Mouse (Mus musculus): Measurements from ENCODE around the gene Pigf. TPM values are rescaled to one million over a fixed set of nuclear protein-coding genes. Genes with fewer than 3 reads are reported as not detected.
A peak's percentile ranks its signal among the peaks of the same experiment; 100 is the strongest.

Pigf gene
- polyA plus RNA-seq, 1 experiment from 2014 or later, result 36.8 TPM

- ATAC-seq (ENCODE audit: low FRiP score, low read depth), result no peak
- Histone ChIP-seq H3K27me3 (replicated peaks) (no peaks in the 10 kb centered on the region), H3K4me1 (no peaks in the 10 kb centered on the region), H3K4me3 (no peak overlapping the region), H3K27ac (no peak overlapping the region), H3K36me3 (peaks cover 11% of the 10 kb centered on the region), H3K9ac (no peak overlapping the region), H3K9me3 (no peaks in the 10 kb centered on the region), H3K4me2 (replicated peaks) (no peak overlapping the region)
- 93% methylated on average over 13 of the region's 13 CpGs for WGBS
These were observed 13.7 kb downstream of the Pigf start for GRCm38 (mm10) chr17:87011301-87012019.

- Histone ChIP-seq H3K27ac (no peak overlapping the region), H3K4me1 (no peaks in the 10 kb centered on the region), H3K9ac (no peak overlapping the region), H3K36me3 (peaks cover 7% of the 10 kb centered on the region; the same call in 1 of the 2 replicates), H3K9me3 (no peaks in the 10 kb centered on the region), H3K4me3 (no peak overlapping the region), H3K27me3 (replicated peaks) (no peaks in the 10 kb centered on the region), H3K4me2 (replicated peaks) (no peak overlapping the region)
- no peak for ATAC-seq (ENCODE audit: low FRiP score, low read depth)
- 91% methylated on average over 3 of the region's 3 CpGs for WGBS
These were observed 16.3 kb downstream of the Pigf start for GRCm38 (mm10) chr17:87008950-87009349.

- Histone ChIP-seq H3K27ac (no peak overlapping the region), H3K4me3 (no peak overlapping the region), H3K9ac (no peak overlapping the region), H3K4me2 (replicated peaks) (no peak overlapping the region), H3K36me3 (peaks cover 9% of the 10 kb centered on the region; the same call in 1 of the 2 replicates), H3K9me3 (no peaks in the 10 kb centered on the region), H3K27me3 (replicated peaks) (no peaks in the 10 kb centered on the region), H3K4me1 (no peaks in the 10 kb centered on the region)
- WGBS, result 92% methylated on average over 6 of the region's 6 CpGs
- ATAC-seq (ENCODE audit: low FRiP score, low read depth), result no peak
These were observed 27.9 kb downstream of the Pigf start for GRCm38 (mm10) chr17:86997323-86997722.

- Histone ChIP-seq H3K4me1 (peaks cover 5% of the 10 kb centered on the region; the same call in 1 of the 2 replicates), H3K4me2 (replicated peaks) (no peak overlapping the region), H3K9me3 (no peaks in the 10 kb centered on the region), H3K27ac (no peak overlapping the region), H3K9ac (no peak overlapping the region), H3K27me3 (replicated peaks) (no peaks in the 10 kb centered on the region), H3K36me3 (no peaks in the 10 kb centered on the region), H3K4me3 (no peak overlapping the region)
- WGBS, result 94% methylated on average over 8 of the region's 8 CpGs
- ATAC-seq (ENCODE audit: low FRiP score, low read depth), result no peak
These were observed 33.9 kb downstream of the Pigf start for GRCm38 (mm10) chr17:86991306-86991705.

GRCm38 (mm10) chr17:86988601-86989184, 36.5 kb downstream of the Pigf start:
- 74% methylated on average over 6 of the region's 6 CpGs for WGBS
- Histone ChIP-seq H3K27ac (no peak overlapping the region), H3K9ac (no peak overlapping the region), H3K4me2 (replicated peaks) (no peak overlapping the region), H3K4me1 (peaks cover 5% of the 10 kb centered on the region; the same call in 1 of the 2 replicates), H3K4me3 (no peak overlapping the region), H3K27me3 (replicated peaks) (no peaks in the 10 kb centered on the region), H3K9me3 (no peaks in the 10 kb centered on the region), H3K36me3 (no peaks in the 10 kb centered on the region)
- no peak for ATAC-seq (ENCODE audit: low FRiP score, low read depth)

GRCm38 (mm10) chr17:86988161-86988560, 37.0 kb downstream of the Pigf start:
- ATAC-seq (ENCODE audit: low FRiP score, low read depth), result no peak
- Histone ChIP-seq H3K36me3 (no peaks in the 10 kb centered on the region), H3K4me3 (no peak overlapping the region), H3K9ac (no peak overlapping the region), H3K27me3 (replicated peaks) (no peaks in the 10 kb centered on the region), H3K9me3 (no peaks in the 10 kb centered on the region), H3K27ac (no peak overlapping the region), H3K4me2 (replicated peaks) (no peak overlapping the region), H3K4me1 (peaks cover 5% of the 10 kb centered on the region; the same call in 1 of the 2 replicates)
- 87% methylated on average over 5 of the region's 5 CpGs for WGBS

GRCm38 (mm10) chr17:86986449-86987138, 38.6 kb downstream of the Pigf start:
- 0 out of 2 replicates have a peak overlapping the region, but pooled peaks have one; percentile 2 for H3K4me2 ChIP-seq (replicated peaks)

GRCm38 (mm10) chr17:86982497-86982896, 42.7 kb downstream of the Pigf start:
- no peak overlapping the region for H3K27ac ChIP-seq
- 76% methylated on average over 9 of the region's 9 CpGs for WGBS

More at GRCm38 (mm10) chr17:86986449-86987138, 38.6 kb downstream of the Pigf start:
- Histone ChIP-seq H3K36me3 (no peaks in the 10 kb centered on the region; the same call in none of the 2 replicates), H3K9me3 (no peaks in the 10 kb centered on the region), H3K27me3 (replicated peaks) (no peaks in the 10 kb centered on the region), H3K9ac (no peak overlapping the region), H3K27ac (no peak overlapping the region), H3K4me1 (peaks cover 5% of the 10 kb centered on the region; the same call in 1 of the 2 replicates), H3K4me3 (no peak overlapping the region)
- no peak for ATAC-seq (ENCODE audit: low FRiP score, low read depth)
- 49% methylated on average over 17 of the region's 17 CpGs for WGBS

GRCm38 (mm10) chr17:86981701-86982100, 43.5 kb downstream of the Pigf start:
- WGBS, result 96% methylated on average over 2 of the region's 2 CpGs
- no peak for ATAC-seq (ENCODE audit: low FRiP score, low read depth)

More at GRCm38 (mm10) chr17:86982497-86982896, 42.7 kb downstream of the Pigf start:
- no peaks in the 10 kb centered on the region for H3K9me3 ChIP-seq
- no peaks in the 10 kb centered on the region for H3K27me3 ChIP-seq (replicated peaks)
- no peaks in the 10 kb centered on the region; the same call in none of the 2 replicates for H3K36me3 ChIP-seq
- ATAC-seq (ENCODE audit: low FRiP score, low read depth), result no peak
- H3K9ac ChIP-seq, result no peak overlapping the region
- H3K4me2 ChIP-seq (replicated peaks), result no peak overlapping the region
- H3K4me1 ChIP-seq, result peaks cover 5% of the 10 kb centered on the region; the same call in 1 of the 2 replicates
- H3K4me3 ChIP-seq, result no peak overlapping the region

GRCm38 (mm10) chr17:86981205-86981604, 44.0 kb downstream of the Pigf start:
- H3K9me3 ChIP-seq, result no peaks in the 10 kb centered on the region
- 90% methylated on average over 1 of the region's 1 CpGs for WGBS
- H3K27ac ChIP-seq, result no peak overlapping the region

More at GRCm38 (mm10) chr17:86981701-86982100, 43.5 kb downstream of the Pigf start:
- H3K4me3 ChIP-seq, result no peak overlapping the region
- no peaks in the 10 kb centered on the region for H3K27me3 ChIP-seq (replicated peaks)
- no peak overlapping the region for H3K9ac ChIP-seq
- H3K36me3 ChIP-seq, result no peaks in the 10 kb centered on the region; the same call in none of the 2 replicates
- H3K4me1 ChIP-seq, result peaks cover 3% of the 10 kb centered on the region; the same call in 1 of the 2 replicates
- H3K9me3 ChIP-seq, result no peaks in the 10 kb centered on the region
- no peak overlapping the region for H3K27ac ChIP-seq
- H3K4me2 ChIP-seq (replicated peaks), result no peak overlapping the region

GRCm38 (mm10) chr17:86978496-86978895, 46.7 kb downstream of the Pigf start:
- no peak for ATAC-seq (ENCODE audit: low FRiP score, low read depth)
- 91% methylated on average over 6 of the region's 6 CpGs for WGBS

More at GRCm38 (mm10) chr17:86981205-86981604, 44.0 kb downstream of the Pigf start:
- Histone ChIP-seq H3K27me3 (replicated peaks) (no peaks in the 10 kb centered on the region), H3K36me3 (no peaks in the 10 kb centered on the region; the same call in none of the 2 replicates), H3K4me1 (no peaks in the 10 kb centered on the region), H3K4me2 (replicated peaks) (no peak overlapping the region), H3K4me3 (no peak overlapping the region), H3K9ac (no peak overlapping the region)
- ATAC-seq (ENCODE audit: low FRiP score, low read depth), result no peak

GRCm38 (mm10) chr17:86976387-86976786, 48.8 kb downstream of the Pigf start:
- ATAC-seq (ENCODE audit: low FRiP score, low read depth), result no peak
- Histone ChIP-seq H3K9ac (no peak overlapping the region), H3K27ac (no peak overlapping the region), H3K4me3 (no peak overlapping the region), H3K36me3 (peaks cover 18% of the 10 kb centered on the region; the same call in 1 of the 2 replicates), H3K9me3 (no peaks in the 10 kb centered on the region), H3K4me1 (no peaks in the 10 kb centered on the region), H3K27me3 (replicated peaks) (no peaks in the 10 kb centered on the region), H3K4me2 (replicated peaks) (no peak overlapping the region)
- WGBS, result 87% methylated on average over 10 of the region's 10 CpGs

More at GRCm38 (mm10) chr17:86978496-86978895, 46.7 kb downstream of the Pigf start:
- Histone ChIP-seq H3K27ac (no peak overlapping the region), H3K4me1 (no peaks in the 10 kb centered on the region), H3K4me3 (no peak overlapping the region), H3K4me2 (replicated peaks) (no peak overlapping the region), H3K36me3 (peaks cover 15% of the 10 kb centered on the region), H3K9me3 (no peaks in the 10 kb centered on the region), H3K9ac (no peak overlapping the region), H3K27me3 (replicated peaks) (no peaks in the 10 kb centered on the region)

Measured in neural tube, embryonic 12.5 days (tissue).